Mouse (Mus musculus) MEL (cell line): ENCODE measurements around the gene Dpt.

Source experiments
- CTCF ChIP-seq, 3 experiments: IDR thresholded peaks in 2 of 3; conservative IDR thresholded peaks in 1 of 3; 2 replicates each; pipeline ENCODE4 v1.5.1; 2011 to 2012; ENCODE audit warnings: low read length in 3 of 3, low read depth in 2 of 3, mild to moderate bottlenecking in 2 of 3, improper control_type of control experiment in 1 of 3, inconsistent platforms in 1 of 3, mixed read lengths in 1 of 3, moderate library complexity in 1 of 3; ENCODE audit not compliant: control insufficient read depth in 1 of 3, insufficient read depth in 1 of 3, poor library complexity in 1 of 3, severe bottlenecking in 1 of 3
- EP300 ChIP-seq, 2 experiments: IDR thresholded peaks; 2 replicates each; pipeline ENCODE4 v1.6.1; 2011; ENCODE audit warnings: improper control_type of control experiment in 2 of 2, low read length in 2 of 2, low read depth in 1 of 2, mild to moderate bottlenecking in 1 of 2
- KAT2A ChIP-seq: conservative IDR thresholded peaks from 2 replicates; pipeline ENCODE4 v1.6.1; 2012; ENCODE audit warnings: low read depth, low read length, improper control_type of control experiment, inconsistent platforms
- MAFK ChIP-seq: IDR thresholded peaks from 2 replicates; pipeline ENCODE4 v1.6.1; 2011; ENCODE audit warnings: low read depth, mild to moderate bottlenecking, low read length, improper control_type of control experiment, borderline replicate concordance
- MAX ChIP-seq: IDR thresholded peaks from 2 replicates; pipeline ENCODE4 v1.6.1; 2011; ENCODE audit warnings: low read length, improper control_type of control experiment
- POLR2A ChIP-seq, 2 experiments: IDR thresholded peaks; 2 replicates each; pipeline ENCODE4 v1.6.1; 2011 to 2012; ENCODE audit warnings: low read length in 2 of 2, mild to moderate bottlenecking in 2 of 2, control low read depth in 1 of 2, improper control_type of control experiment in 1 of 2, low read depth in 1 of 2, moderate library complexity in 1 of 2; ENCODE audit not compliant: control insufficient read depth in 1 of 2, insufficient read depth in 1 of 2, poor library complexity in 1 of 2
- SMC3 ChIP-seq: IDR thresholded peaks from 2 replicates; pipeline ENCODE4 v1.6.1; 2011; ENCODE audit warnings: low read depth, low read length, improper control_type of control experiment
- TAL1 ChIP-seq: IDR thresholded peaks from 2 replicates; pipeline ENCODE4 v1.6.1; 2012; ENCODE audit warnings: mild to moderate bottlenecking, inconsistent platforms, low read length, moderate library complexity, mixed read lengths
- TBP ChIP-seq: IDR thresholded peaks from 2 replicates; pipeline ENCODE4 v1.8.0; 2011; ENCODE audit warnings: low read depth, low read length, improper control_type of control experiment
- ZNF384 ChIP-seq: IDR thresholded peaks from 2 replicates; pipeline ENCODE4 v1.6.1; 2012; ENCODE audit warnings: low read depth, mild to moderate bottlenecking, inconsistent platforms, low read length, improper control_type of control experiment

DNA sequence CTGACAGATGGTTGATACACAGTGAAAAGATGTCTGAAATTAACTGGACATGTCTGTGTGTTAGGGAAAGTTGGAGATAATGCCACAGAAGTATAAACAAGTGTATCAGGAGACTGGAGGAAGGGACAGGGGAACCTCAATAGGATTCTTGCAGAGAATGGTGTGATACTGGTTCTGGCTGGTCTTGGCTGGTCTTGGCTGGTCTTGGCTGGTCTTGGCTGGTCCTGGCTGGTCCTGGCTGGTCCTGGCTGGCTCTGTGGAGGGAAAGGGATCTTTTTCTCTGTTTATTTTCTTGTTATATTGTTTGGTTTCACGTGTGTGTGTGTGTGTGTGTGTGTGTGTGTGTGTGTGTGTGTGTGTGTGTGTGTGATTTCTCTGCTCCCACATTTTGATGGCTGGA lies 33.4 kb downstream of the Dpt start:
- TF ChIP-seq TAL1: no peak
- no peak for TF ChIP-seq MAFK
- no peak for TF ChIP-seq EP300 (IDR thresholded peaks at IDR 0.05; ENCODE audit: low read depth in 1 of 2, low read length in 2 of 2)
- no peak for TF ChIP-seq KAT2A
- TF ChIP-seq SMC3: no peak
- TF ChIP-seq MAX: no peak
- TF ChIP-seq CTCF (IDR thresholded peaks at IDR 0.05 in 2 of 3, conservative IDR thresholded peaks at IDR 0.05 in 1 of 3; ENCODE audit: control insufficient read depth in 1 of 3, insufficient read depth in 1 of 3, low read depth in 2 of 3, low read length in 3 of 3, poor library complexity in 1 of 3, severe bottlenecking in 1 of 3): no peak
- TF ChIP-seq ZNF384: no peak
- no peak for TF ChIP-seq TBP
- no peak for TF ChIP-seq POLR2A (IDR thresholded peaks at IDR 0.05; ENCODE audit: control insufficient read depth in 1 of 2, insufficient read depth in 1 of 2, low read depth in 1 of 2, low read length in 2 of 2, poor library complexity in 1 of 2)
